Mouse (Mus musculus) midbrain, embryonic 12.5 days (tissue): Measurements from ENCODE around the gene Golt1a. TPM values are rescaled to one million over a fixed set of nuclear protein-coding genes. Genes with fewer than 3 reads are reported as not detected.

Source experiments
- ATAC-seq: fragments of 200-750 bp; cut with Nextera tagmentation; 2 replicates; pipeline ENCODE4 v1.8.0; 2017; ENCODE audit warnings: low read depth, moderate TSS enrichment, moderate library complexity; ENCODE audit not compliant: low FRiP score
- H3K27ac ChIP-seq: fragments of 300-500 bp; sonication (generic); replicated peaks from 2 replicates; pipeline ENCODE4 v1.5.1; 2016; ENCODE audit warnings: mild to moderate bottlenecking
- H3K27me3 ChIP-seq: fragments of 300-500 bp; sonication (generic); 2 replicates; pipeline ENCODE4 v1.6.1; 2016; ENCODE audit warnings: mild to moderate bottlenecking
- H3K36me3 ChIP-seq: fragments of 300-500 bp; sonication (generic); 2 replicates; pipeline ENCODE4 v1.6.1; 2016
- H3K4me1 ChIP-seq: fragments of 300-500 bp; sonication (generic); 2 replicates; pipeline ENCODE4 v1.6.1; 2016
- H3K4me2 ChIP-seq: fragments of 300-500 bp; sonication (generic); replicated peaks from 2 replicates; pipeline ENCODE4 v1.6.1; 2016; ENCODE audit warnings: mild to moderate bottlenecking, moderate library complexity
- H3K4me3 ChIP-seq: fragments of 300-500 bp; sonication (generic); 2 replicates; pipeline ENCODE4 v1.5.1; 2016; ENCODE audit warnings: mild to moderate bottlenecking
- H3K9ac ChIP-seq: fragments of 300-500 bp; sonication (generic); replicated peaks from 2 replicates; pipeline ENCODE4 v1.6.1; 2016; ENCODE audit warnings: mild to moderate bottlenecking, moderate library complexity
- H3K9me3 ChIP-seq: fragments of 300-500 bp; sonication (generic); 2 replicates; pipeline ENCODE4 v1.6.1; 2016; ENCODE audit warnings: mild to moderate bottlenecking
- WGBS: fragments of 180-500 bp; shearing (Covaris S2); methylation state at CpG from one replicate; pipeline ENCODE4 v1.1.7; 2016; 5-methylcytosine and 5-hydroxymethylcytosine counted together
- polyA plus RNA-seq: library from polyadenylated mRNA; unstranded; fragments of >200 nt; fragmentation: Nextera tagmentation; extraction: Ambion mirVana; gene quantifications from 2 replicates; pipeline ENCODE4 v1.2.1, GENCODE M21; 2016

The Golt1a gene
- polyA plus RNA-seq, 1 experiment from 2014 or later, result not detected

- Histone ChIP-seq H3K9me3 (no peaks in the 10 kb centered on the region), H3K4me1 (peaks cover 12% of the 10 kb centered on the region), H3K4me2 (no peak overlapping the region), H3K27ac (no peak overlapping the region), H3K36me3 (no peaks in the 10 kb centered on the region), H3K27me3 (no peaks in the 10 kb centered on the region), H3K9ac (no peak overlapping the region), H3K4me3 (no peak overlapping the region)
- 12% methylated on average over 6 of the region's 6 CpGs for WGBS
- no peak for ATAC-seq
These were observed 2.3 kb upstream of the Golt1a start for GRCm38 (mm10) chr1:133307318-133307717.

GRCm38 (mm10) chr1:133311240-133311639, 1.6 kb downstream of the Golt1a start:
- Histone ChIP-seq H3K4me2 (no peak overlapping the region), H3K4me3 (no peak overlapping the region), H3K27ac (0 out of 2 replicates have a peak overlapping the region, but pooled peaks have one; percentile 21), H3K9me3 (no peaks in the 10 kb centered on the region), H3K36me3 (no peaks in the 10 kb centered on the region), H3K27me3 (no peaks in the 10 kb centered on the region), H3K9ac (no peak overlapping the region), H3K4me1 (peaks cover 18% of the 10 kb centered on the region)
- no peak for ATAC-seq
- WGBS, result 61% methylated on average over 4 of the region's 4 CpGs

- 19% methylated on average over 10 of the region's 10 CpGs for WGBS
These were observed 2.3 kb downstream of the Golt1a start for GRCm38 (mm10) chr1:133311946-133312345.

GRCm38 (mm10) chr1:133314364-133314763, 4.8 kb downstream of the Golt1a start:
- Histone ChIP-seq H3K9ac (no peak overlapping the region), H3K4me3 (no peak overlapping the region), H3K4me1 (peaks cover 11% of the 10 kb centered on the region), H3K9me3 (0 out of 2 replicates have a peak, but pooled peaks cover 5% of the 10 kb centered on the region), H3K27me3 (no peaks in the 10 kb centered on the region), H3K4me2 (no peak overlapping the region), H3K27ac (no peak overlapping the region), H3K36me3 (no peaks in the 10 kb centered on the region)
- ATAC-seq, result no peak
- WGBS, result 23% methylated on average over 8 of the region's 8 CpGs

More at GRCm38 (mm10) chr1:133311946-133312345, 2.3 kb downstream of the Golt1a start:
- Histone ChIP-seq H3K4me2 (0 out of 2 replicates have a peak overlapping the region, but pooled peaks have one; percentile 3), H3K9me3 (no peaks in the 10 kb centered on the region), H3K27me3 (no peaks in the 10 kb centered on the region), H3K9ac (no peak overlapping the region; the same call in 1 of the 2 replicates), H3K4me3 (no peak overlapping the region), H3K27ac (0 out of 2 replicates have a peak overlapping the region, but pooled peaks have one; percentile 11), H3K4me1 (peaks cover 15% of the 10 kb centered on the region), H3K36me3 (no peaks in the 10 kb centered on the region)
- ATAC-seq, result 0 out of 2 replicates have a peak, but pooled peaks have one; percentile 20

GRCm38 (mm10) chr1:133315775-133316174, 6.2 kb downstream of the Golt1a start:
- H3K9ac ChIP-seq, result no peak overlapping the region
- 0 out of 2 replicates have a peak, but pooled peaks cover 5% of the 10 kb centered on the region for H3K9me3 ChIP-seq
- no peak overlapping the region for H3K4me2 ChIP-seq
- no peak for ATAC-seq
- H3K36me3 ChIP-seq, result no peaks in the 10 kb centered on the region
- H3K4me1 ChIP-seq, result peaks cover 11% of the 10 kb centered on the region
- H3K4me3 ChIP-seq, result no peak overlapping the region
- H3K27me3 ChIP-seq, result peaks cover 3% of the 10 kb centered on the region; the same call in 1 of the 2 replicates
- H3K27ac ChIP-seq, result no peak overlapping the region
- WGBS, result 86% methylated on average over 6 of the region's 6 CpGs

GRCm38 (mm10) chr1:133316577-133316976, 7.0 kb downstream of the Golt1a start:
- H3K27me3 ChIP-seq, result peaks cover 8% of the 10 kb centered on the region; the same call in 1 of the 2 replicates
- no peak overlapping the region for H3K4me3 ChIP-seq
- no peaks in the 10 kb centered on the region for H3K36me3 ChIP-seq
- 82% methylated on average over 4 of the region's 4 CpGs for WGBS
- 0 out of 2 replicates have a peak, but pooled peaks cover 5% of the 10 kb centered on the region for H3K9me3 ChIP-seq
- H3K27ac ChIP-seq, result no peak overlapping the region
- H3K4me1 ChIP-seq, result peaks cover 13% of the 10 kb centered on the region
- no peak overlapping the region for H3K9ac ChIP-seq
- ATAC-seq, result no peak
- H3K4me2 ChIP-seq, result no peak overlapping the region

- no peak overlapping the region for H3K27ac ChIP-seq
- H3K4me2 ChIP-seq, result no peak overlapping the region
- H3K4me1 ChIP-seq, result peaks cover 10% of the 10 kb centered on the region; the same call in 1 of the 2 replicates
- H3K36me3 ChIP-seq, result no peaks in the 10 kb centered on the region
- H3K9me3 ChIP-seq, result 0 out of 2 replicates have a peak, but pooled peaks cover 5% of the 10 kb centered on the region
- H3K4me3 ChIP-seq, result no peak overlapping the region
- no peak overlapping the region for H3K9ac ChIP-seq
- 74% methylated on average over 1 of the region's 1 CpGs for WGBS
- no peak for ATAC-seq
- peaks cover 8% of the 10 kb centered on the region; the same call in 1 of the 2 replicates for H3K27me3 ChIP-seq
These were observed 7.5 kb downstream of the Golt1a start for GRCm38 (mm10) chr1:133317149-133317548.

GRCm38 (mm10) chr1:133321267-133321925, 11.8 kb downstream of the Golt1a start, which contains the start of gene Kiss1:
Gene Kiss1, plus strand, starts transcription at chr1:133321875.
- no peak within 1 kb of the TSS for H3K4me2 ChIP-seq
- WGBS, result 87% methylated on average over 13 of the region's 13 CpGs
- 0 out of 2 replicates have a peak, but pooled peaks cover 5% of the 10 kb centered on the region for H3K9me3 ChIP-seq
- H3K36me3 ChIP-seq, result no peaks in the 10 kb centered on the region
- H3K4me1 ChIP-seq, result peaks cover 13% of the 10 kb centered on the region; the same call in 1 of the 2 replicates
- no peak within 1 kb of the TSS for H3K27ac ChIP-seq
- no peak; the same call in 1 of the 2 replicates for ATAC-seq
- H3K27me3 ChIP-seq, result peaks cover 14% of the 10 kb centered on the region; the same call in 1 of the 2 replicates
- H3K4me3 ChIP-seq, result no peak within 1 kb of the TSS
- H3K9ac ChIP-seq, result no peak within 1 kb of the TSS

- Histone ChIP-seq H3K4me1 (peaks cover 18% of the 10 kb centered on the region; the same call in 1 of the 2 replicates), H3K4me2 (no peak overlapping the region), H3K9me3 (0 out of 2 replicates have a peak, but pooled peaks cover 1% of the 10 kb centered on the region), H3K36me3 (no peaks in the 10 kb centered on the region), H3K27ac (no peak overlapping the region), H3K27me3 (peaks cover 29% of the 10 kb centered on the region), H3K9ac (no peak overlapping the region), H3K4me3 (no peak overlapping the region)
- ATAC-seq, result no peak
- 52% methylated on average over 5 of the region's 5 CpGs for WGBS
These were observed 13.7 kb downstream of the Golt1a start for GRCm38 (mm10) chr1:133323333-133323732.

- peaks cover 46% of the 10 kb centered on the region for H3K27me3 ChIP-seq
- H3K9ac ChIP-seq, result no peak overlapping the region
- no peak for ATAC-seq
- no peaks in the 10 kb centered on the region for H3K9me3 ChIP-seq
- WGBS, result 82% methylated on average over 8 of the region's 8 CpGs
- no peak overlapping the region for H3K27ac ChIP-seq
- H3K4me3 ChIP-seq, result no peak overlapping the region
- no peaks in the 10 kb centered on the region for H3K36me3 ChIP-seq
- H3K4me2 ChIP-seq, result no peak overlapping the region
- peaks cover 36% of the 10 kb centered on the region for H3K4me1 ChIP-seq
These were observed 16.4 kb downstream of the Golt1a start for GRCm38 (mm10) chr1:133325951-133326350.

- 53% methylated on average over 5 of the region's 5 CpGs for WGBS
- Histone ChIP-seq H3K4me1 (peaks cover 39% of the 10 kb centered on the region), H3K9me3 (no peaks in the 10 kb centered on the region), H3K27me3 (peaks cover 46% of the 10 kb centered on the region), H3K4me2 (no peak overlapping the region), H3K9ac (no peak overlapping the region), H3K36me3 (no peaks in the 10 kb centered on the region), H3K4me3 (no peak overlapping the region), H3K27ac (no peak overlapping the region)
- ATAC-seq, result no peak
These were observed 17.5 kb downstream of the Golt1a start for GRCm38 (mm10) chr1:133327094-133327493.

GRCm38 (mm10) chr1:133328299-133328795, 18.7 kb downstream of the Golt1a start:
- Histone ChIP-seq H3K9ac (no peak overlapping the region), H3K9me3 (peaks cover 2% of the 10 kb centered on the region; the same call in 1 of the 2 replicates), H3K27ac (no peak overlapping the region), H3K27me3 (peaks cover 49% of the 10 kb centered on the region), H3K4me3 (no peak overlapping the region), H3K4me1 (peaks cover 35% of the 10 kb centered on the region), H3K36me3 (no peaks in the 10 kb centered on the region), H3K4me2 (no peak overlapping the region)
- ATAC-seq, result 0 out of 2 replicates have a peak, but pooled peaks have one; percentile 48
- 56% methylated on average over 6 of the region's 6 CpGs for WGBS
